Mouse (Mus musculus) hindbrain, embryonic 16.5 days (tissue): ENCODE results near the gene Fam92b. TPM values are rescaled to one million over a fixed set of nuclear protein-coding genes. Genes with fewer than 3 reads are reported as not detected.

ENCODE experiments used
- ATAC-seq: fragments of 200-750 bp; cut with Nextera tagmentation; 2 replicates; pipeline ENCODE4 v1.8.0; 2017; ENCODE audit warnings: moderate TSS enrichment, moderate library complexity
- H3K27ac ChIP-seq: fragments of 300-500 bp; sonication (generic); 2 replicates; pipeline ENCODE4 v1.5.1; 2014; ENCODE audit warnings: low read depth, mild to moderate bottlenecking, control low read depth, low read length, moderate library complexity
- H3K27me3 ChIP-seq: fragments of 300-500 bp; sonication (generic); replicated peaks from 2 replicates; pipeline ENCODE4 v1.6.1; 2014; ENCODE audit warnings: low read length; ENCODE audit not compliant: control insufficient read depth, insufficient read depth
- H3K36me3 ChIP-seq: fragments of 300-500 bp; sonication (generic); 2 replicates; pipeline ENCODE4 v1.6.1; 2014; ENCODE audit warnings: mild to moderate bottlenecking, low read length, moderate library complexity, mixed read lengths; ENCODE audit not compliant: control insufficient read depth, insufficient read depth
- H3K4me1 ChIP-seq: fragments of 300-500 bp; sonication (generic); 2 replicates; pipeline ENCODE4 v1.6.1; 2014; ENCODE audit warnings: low read depth, low read length; ENCODE audit not compliant: control insufficient read depth, insufficient read depth
- H3K4me2 ChIP-seq: fragments of 300-500 bp; sonication (generic); 2 replicates; pipeline ENCODE4 v1.6.1; 2014; ENCODE audit warnings: mild to moderate bottlenecking, low read length, control low read depth, moderate library complexity
- H3K4me3 ChIP-seq: fragments of 300-500 bp; sonication (generic); 2 replicates; pipeline ENCODE4 v1.5.1; 2014; ENCODE audit warnings: mild to moderate bottlenecking, low read length, control low read depth, moderate library complexity
- H3K9ac ChIP-seq: fragments of 300-500 bp; sonication (generic); 2 replicates; pipeline ENCODE4 v1.6.1; 2014; ENCODE audit warnings: low read depth, mild to moderate bottlenecking, control low read depth, low read length, moderate library complexity
- H3K9me3 ChIP-seq: fragments of 300-500 bp; sonication (generic); 2 replicates; pipeline ENCODE4 v1.6.1; 2014; ENCODE audit warnings: mild to moderate bottlenecking, low read length, moderate library complexity; ENCODE audit not compliant: control insufficient read depth
- WGBS: fragments of 180-500 bp; shearing (Covaris S2); extraction: QIAGEN DNeasy Blood & Tissue Kit; methylation state at CpG from one replicate; pipeline ENCODE4 v1.1.7; 2014; 5-methylcytosine and 5-hydroxymethylcytosine counted together
- polyA plus RNA-seq: library from polyadenylated mRNA; unstranded; fragments of >200 nt; fragmentation: Nextera tagmentation; extraction: Ambion mirVana; gene quantifications from 2 replicates; pipeline ENCODE4 v1.2.1, GENCODE M21; 2015

The Fam92b gene
- polyA plus RNA-seq, 1 experiment from 2014 or later = 1.8 TPM

DNA sequence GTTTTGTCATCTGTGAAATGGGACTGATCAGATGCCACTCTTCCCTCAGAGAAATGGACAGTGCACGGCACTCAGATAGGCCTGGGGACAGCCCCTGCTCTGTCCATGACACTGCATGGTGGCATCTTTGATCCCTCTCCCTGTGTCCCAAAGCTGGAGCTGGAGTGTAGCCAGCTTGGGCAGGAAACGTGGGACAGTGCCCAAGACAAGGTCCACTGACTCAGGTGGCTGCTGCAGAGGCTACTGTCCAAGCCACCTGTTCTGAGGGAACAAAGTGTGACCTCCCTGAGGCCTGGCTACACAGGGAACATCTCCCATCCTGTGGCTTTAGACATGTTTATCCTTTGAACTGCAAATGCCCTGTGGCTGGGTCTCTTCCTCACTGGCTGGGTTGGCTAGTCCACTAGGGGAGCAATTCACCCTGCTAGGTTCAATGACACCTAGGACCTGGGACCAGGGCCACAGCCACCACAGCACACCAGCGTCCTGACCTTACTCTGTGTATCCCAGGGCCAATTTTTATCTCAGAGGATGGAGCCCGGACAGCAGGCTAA, 4.7 kb upstream of the Fam92b start:
- Histone ChIP-seq H3K4me1 (peaks cover 44% of the 10 kb centered on the region), H3K9ac (no peak overlapping the region), H3K27me3 (no peaks in the 10 kb centered on the region), H3K4me3 (no peak overlapping the region), H3K4me2 (no peak overlapping the region), H3K36me3 (no peaks in the 10 kb centered on the region), H3K9me3 (no peaks in the 10 kb centered on the region), H3K27ac (no peak overlapping the region)
- WGBS = 79% methylated on average over 4 of the region's 4 CpGs
- no peak for ATAC-seq

DNA sequence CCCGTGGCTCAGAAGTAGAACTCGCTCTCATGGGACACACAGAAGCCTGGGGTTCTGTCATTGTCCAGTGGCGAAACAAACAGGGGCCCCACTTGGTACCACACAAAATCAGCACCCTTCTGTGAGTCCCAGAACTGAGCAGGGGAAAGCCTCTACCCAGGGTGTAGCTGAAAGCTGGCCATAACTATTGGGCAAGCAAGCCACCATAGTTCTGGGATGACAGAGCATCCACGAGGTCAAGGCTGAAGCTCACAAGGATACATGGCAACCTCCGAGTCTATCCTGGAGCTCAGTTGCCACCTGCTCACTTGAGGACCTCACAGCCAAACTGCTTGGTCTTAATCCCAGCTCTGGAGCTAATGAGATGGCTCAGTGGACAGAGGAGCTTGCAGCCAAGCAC, 4.0 kb upstream of the Fam92b start:
- WGBS = 91% methylated on average over 5 of the region's 5 CpGs
- no peak overlapping the region for H3K4me3 ChIP-seq
- ATAC-seq = no peak
- no peak overlapping the region for H3K27ac ChIP-seq
- no peak overlapping the region for H3K4me2 ChIP-seq
- no peak overlapping the region for H3K9ac ChIP-seq
- H3K9me3 ChIP-seq = no peaks in the 10 kb centered on the region
- H3K36me3 ChIP-seq = no peaks in the 10 kb centered on the region
- peaks cover 44% of the 10 kb centered on the region for H3K4me1 ChIP-seq
- H3K27me3 ChIP-seq = no peaks in the 10 kb centered on the region

DNA sequence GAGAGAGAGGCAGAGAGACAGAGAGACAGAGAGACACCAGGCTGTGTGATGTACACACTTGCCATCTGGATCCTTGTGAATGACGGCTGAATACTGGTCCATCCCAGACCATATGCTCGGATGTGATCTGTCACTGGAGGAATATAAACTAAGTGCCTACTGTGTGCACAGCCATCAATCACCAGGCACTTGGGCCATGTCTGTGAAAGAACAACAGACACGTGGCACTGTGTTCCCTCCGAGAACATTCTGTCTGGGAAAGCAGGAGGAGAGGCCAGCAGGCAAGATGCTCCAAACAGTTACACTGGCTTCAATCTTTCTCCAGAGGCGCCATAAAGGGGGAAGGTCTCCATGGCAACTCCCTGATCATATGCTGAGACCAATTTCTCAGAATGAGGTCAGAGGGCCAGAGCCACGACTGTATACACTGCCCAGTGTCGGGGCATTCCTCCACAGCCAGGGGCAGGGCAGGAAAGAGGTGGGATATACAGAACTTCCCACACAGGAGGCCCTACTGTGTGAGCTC, 3.2 kb upstream of the Fam92b start:
- no peak overlapping the region for H3K4me2 ChIP-seq
- no peaks in the 10 kb centered on the region for H3K27me3 ChIP-seq
- no peaks in the 10 kb centered on the region for H3K9me3 ChIP-seq
- H3K4me1 ChIP-seq = peaks cover 40% of the 10 kb centered on the region
- no peak for ATAC-seq
- H3K27ac ChIP-seq = no peak overlapping the region
- no peaks in the 10 kb centered on the region for H3K36me3 ChIP-seq
- H3K4me3 ChIP-seq = no peak overlapping the region
- H3K9ac ChIP-seq = peak overlapping the region; percentile 22; the same call in 1 of the 2 replicates
- 27% methylated on average over 7 of the region's 7 CpGs for WGBS

DNA sequence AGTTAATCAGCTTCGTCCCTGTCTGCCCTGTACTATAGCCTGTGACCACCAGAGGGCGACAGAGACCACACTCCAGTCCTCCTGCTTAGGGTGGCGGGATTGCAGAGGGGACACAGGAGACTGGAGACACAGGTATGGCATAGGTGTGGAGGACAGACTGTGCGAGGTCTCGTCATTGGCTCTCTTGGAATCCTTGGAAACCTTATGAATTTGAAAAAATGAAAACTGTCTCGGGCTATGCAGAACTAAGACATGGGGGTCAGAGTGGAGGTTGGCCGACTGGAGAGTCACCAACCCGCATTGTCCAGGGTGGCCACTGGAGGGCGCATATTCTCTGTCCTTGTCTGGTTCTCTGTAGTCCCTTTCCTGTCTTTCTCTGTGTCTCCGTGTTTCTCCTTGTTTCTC, 1.8 kb upstream of the Fam92b start:
- Histone ChIP-seq H3K4me3 (no peak overlapping the region), H3K4me2 (peak overlapping the region; percentile 46), H3K36me3 (no peaks in the 10 kb centered on the region), H3K9ac (no peak overlapping the region), H3K4me1 (peaks cover 29% of the 10 kb centered on the region), H3K27me3 (no peaks in the 10 kb centered on the region), H3K27ac (no peak overlapping the region), H3K9me3 (no peaks in the 10 kb centered on the region)
- under 1% methylated on average over 10 of the region's 10 CpGs for WGBS
- ATAC-seq = peak; percentile 80

DNA sequence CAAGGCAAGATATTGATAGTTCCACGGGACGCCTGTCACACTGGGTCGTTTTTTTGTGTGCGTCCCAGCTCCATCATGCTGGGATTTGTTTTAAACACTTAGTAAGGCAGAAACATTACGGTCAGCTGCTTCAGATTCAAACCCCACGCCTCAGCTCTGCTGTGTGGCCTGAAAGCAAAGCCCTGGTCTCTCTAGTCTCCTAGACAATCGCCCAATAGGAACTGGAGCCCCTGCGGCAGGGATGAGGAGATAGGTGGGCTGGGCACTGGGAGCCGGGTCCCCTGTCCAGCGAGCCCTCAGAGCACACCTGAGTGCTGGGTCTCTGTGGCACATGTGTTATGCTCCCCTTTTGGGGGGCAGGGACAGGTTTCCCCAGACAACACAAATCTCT, 853 bp upstream of the Fam92b start:
- H3K4me2 ChIP-seq = peak overlapping the region; percentile 35; the same call in 1 of the 2 replicates
- no peak overlapping the region; the same call in 1 of the 2 replicates for H3K27ac ChIP-seq
- no peak overlapping the region for H3K9ac ChIP-seq
- no peak overlapping the region for H3K4me3 ChIP-seq
- peaks cover 29% of the 10 kb centered on the region for H3K4me1 ChIP-seq
- ATAC-seq = no peak
- H3K36me3 ChIP-seq = no peaks in the 10 kb centered on the region
- WGBS = 5% methylated on average over 10 of the region's 10 CpGs
- no peaks in the 10 kb centered on the region for H3K27me3 ChIP-seq
- no peaks in the 10 kb centered on the region for H3K9me3 ChIP-seq

DNA sequence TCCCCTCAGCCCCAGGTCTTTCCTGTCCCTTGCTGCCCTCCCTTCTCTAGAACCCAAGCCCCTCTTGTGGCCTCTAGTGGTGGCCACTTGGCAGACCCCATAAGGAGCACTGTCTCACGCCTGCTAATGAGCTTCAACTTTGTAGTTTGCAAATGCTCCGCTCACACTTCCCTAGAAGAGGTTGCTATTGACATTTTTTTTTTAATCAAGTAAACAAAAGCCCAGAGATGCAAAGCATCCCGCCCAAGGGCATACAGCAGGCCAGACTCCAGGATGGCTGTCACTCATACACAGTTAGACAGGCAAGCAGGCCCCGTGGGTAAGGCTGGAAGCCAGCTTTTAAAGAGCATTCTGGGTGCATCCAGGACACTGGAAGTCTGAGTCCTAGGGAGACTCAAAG, 661 bp downstream of the Fam92b start:
- peaks cover 29% of the 10 kb centered on the region for H3K4me1 ChIP-seq
- 17% methylated on average over 4 of the region's 4 CpGs for WGBS
- H3K27me3 ChIP-seq = no peaks in the 10 kb centered on the region
- H3K4me3 ChIP-seq = no peak overlapping the region
- no peaks in the 10 kb centered on the region for H3K9me3 ChIP-seq
- H3K27ac ChIP-seq = no peak overlapping the region
- H3K9ac ChIP-seq = no peak overlapping the region
- 0 out of 2 replicates have a peak, but pooled peaks have one; percentile 1 for ATAC-seq
- H3K4me2 ChIP-seq = no peak overlapping the region; the same call in 1 of the 2 replicates
- no peaks in the 10 kb centered on the region for H3K36me3 ChIP-seq

DNA sequence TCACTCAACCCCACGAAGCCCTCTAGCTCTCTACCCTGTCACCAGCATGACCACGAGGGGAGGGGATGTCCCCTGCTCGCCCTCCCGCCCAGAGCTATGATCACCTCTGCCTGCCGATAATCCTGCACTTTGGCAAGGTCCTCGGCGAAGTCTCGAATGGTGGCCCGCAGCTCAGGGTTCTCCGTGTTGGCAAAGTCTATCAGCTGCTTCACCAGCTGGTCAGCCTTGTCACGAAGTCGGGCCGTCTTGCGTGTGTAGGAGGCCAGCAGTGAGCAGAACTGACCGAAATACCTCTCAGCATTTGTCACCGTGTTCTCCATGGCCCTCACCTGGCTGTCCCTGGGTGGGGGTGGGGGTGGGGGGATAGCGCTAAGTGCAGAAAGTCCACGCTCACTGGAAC, 2.7 kb downstream of the Fam92b start:
- no peak overlapping the region for H3K27ac ChIP-seq
- no peak for ATAC-seq
- no peaks in the 10 kb centered on the region for H3K36me3 ChIP-seq
- no peak overlapping the region for H3K4me3 ChIP-seq
- H3K4me2 ChIP-seq = no peak overlapping the region
- H3K27me3 ChIP-seq = no peaks in the 10 kb centered on the region
- no peaks in the 10 kb centered on the region for H3K9me3 ChIP-seq
- peaks cover 26% of the 10 kb centered on the region for H3K4me1 ChIP-seq
- no peak overlapping the region for H3K9ac ChIP-seq
- 45% methylated on average over 18 of the region's 18 CpGs for WGBS

DNA sequence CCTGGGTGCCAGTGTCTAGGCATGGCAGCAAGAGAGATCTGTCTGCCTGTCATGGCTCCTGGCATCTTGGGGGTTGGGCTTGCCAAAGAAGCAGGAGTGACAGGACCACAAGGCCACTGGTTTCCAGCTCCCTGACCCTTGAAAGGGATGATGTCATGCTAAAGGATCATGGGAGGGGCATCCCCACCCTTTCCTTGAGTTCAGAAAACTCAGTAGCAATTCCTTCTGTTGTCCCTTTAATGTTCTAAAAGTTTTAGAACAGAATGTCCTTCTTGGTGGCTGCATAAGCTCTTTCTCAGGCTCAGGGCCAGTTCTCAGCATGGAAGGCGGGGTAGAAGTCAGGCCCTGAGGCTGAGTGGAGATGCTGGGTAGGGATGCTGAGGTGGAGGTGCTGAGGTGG, 4.1 kb downstream of the Fam92b start:
- Histone ChIP-seq H3K4me3 (no peak overlapping the region), H3K27ac (no peak overlapping the region), H3K4me2 (no peak overlapping the region), H3K36me3 (no peaks in the 10 kb centered on the region), H3K9ac (no peak overlapping the region), H3K9me3 (no peaks in the 10 kb centered on the region), H3K27me3 (0 out of 2 replicates have a peak, but pooled peaks cover 2% of the 10 kb centered on the region), H3K4me1 (peaks cover 24% of the 10 kb centered on the region)
- ATAC-seq = no peak
- 79% methylated on average over 1 of the region's 1 CpGs for WGBS

DNA sequence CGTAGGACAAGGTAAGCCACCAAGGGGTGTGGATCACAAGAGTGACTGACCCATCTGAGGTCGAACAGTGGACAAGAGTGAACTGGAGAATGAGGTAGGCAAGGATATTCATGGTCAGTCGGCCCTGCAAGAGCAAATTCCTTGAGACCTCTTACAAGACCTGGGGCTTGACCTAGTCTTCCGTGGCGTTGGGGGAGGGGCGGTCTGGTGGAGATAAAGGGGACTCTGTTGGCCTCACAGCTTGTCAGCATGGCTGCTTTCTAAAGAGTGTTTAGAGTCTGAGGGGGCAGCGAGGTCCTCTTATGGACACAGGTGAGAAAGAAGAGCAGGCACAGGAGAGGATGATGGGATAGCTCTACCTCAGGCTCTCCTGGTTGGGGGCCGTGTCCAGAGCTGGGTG, 8.1 kb downstream of the Fam92b start:
- no peak overlapping the region for H3K4me3 ChIP-seq

More for the DNA sequence above, 8.1 kb downstream of the Fam92b start:
- no peaks in the 10 kb centered on the region for H3K36me3 ChIP-seq
- no peak for ATAC-seq
- peaks cover 7% of the 10 kb centered on the region for H3K4me1 ChIP-seq
- no peak overlapping the region for H3K27ac ChIP-seq
- H3K4me2 ChIP-seq = no peak overlapping the region
- H3K9ac ChIP-seq = no peak overlapping the region
- H3K27me3 ChIP-seq = 0 out of 2 replicates have a peak, but pooled peaks cover 2% of the 10 kb centered on the region
- H3K9me3 ChIP-seq = no peaks in the 10 kb centered on the region
- WGBS = 47% methylated on average over 8 of the region's 8 CpGs
